Mouse (Mus musculus): ENCODE measurements at regions not wholly inside any gene's neighbourhood (a gene's known extent, or its start where the extent isn't known, plus 50 kb on each side); places are given as distances from the start of the nearest gene placed in this dataset.
"Not testable (repeated sequence)": the region's sequence is repeated elsewhere in the genome, so short reads cannot be mapped to it uniquely, and the experiment has no call there.

DNA sequence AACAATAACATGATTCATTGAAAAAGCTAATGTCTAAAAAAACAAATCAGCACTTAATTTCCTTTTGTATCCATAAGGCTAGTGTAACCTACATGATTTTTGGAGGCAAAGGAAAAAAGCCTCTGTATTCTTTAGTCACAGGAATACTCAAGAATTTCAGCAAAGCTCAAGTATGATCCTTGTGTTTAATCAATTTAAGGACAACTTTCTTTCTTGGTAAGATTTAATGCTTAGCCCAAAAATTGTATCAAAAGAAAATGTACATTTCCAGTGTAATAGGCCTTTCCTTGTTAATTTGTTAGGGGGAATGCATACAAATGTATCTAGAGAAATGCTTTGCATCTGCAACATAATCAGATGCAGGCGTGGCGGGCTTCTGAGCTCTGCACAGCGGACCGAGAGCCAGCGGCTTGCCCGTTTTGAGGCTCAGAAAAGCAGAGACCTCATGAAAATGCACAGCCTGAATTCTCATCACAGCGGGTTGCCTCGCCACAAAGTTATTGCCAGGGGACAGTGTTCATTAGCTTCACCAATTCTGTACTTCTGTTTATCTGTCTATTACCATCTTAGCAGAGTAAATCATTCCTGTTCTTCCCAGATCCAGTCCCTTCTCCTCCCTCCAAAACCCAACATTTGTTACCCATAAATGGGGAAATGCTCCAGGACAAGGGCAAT is 133.2 kb upstream of the Kiz start:
- no peaks in the 10 kb centered on the region for H3K27me3 ChIP-seq (ENCODE audit: control insufficient read depth, insufficient read depth, low read length)
- no peak overlapping the region for H3K4me3 ChIP-seq (ENCODE audit: low read depth, low read length)
- H3K27ac ChIP-seq (ENCODE audit: low read length), result no peak overlapping the region
- H3K36me3 ChIP-seq (ENCODE audit: control insufficient read depth, insufficient read depth, low read length), result no peaks in the 10 kb centered on the region
- peaks cover 3% of the 10 kb centered on the region; the same call in 1 of the 2 replicates for H3K4me1 ChIP-seq (ENCODE audit: control insufficient read depth, insufficient read depth, low read length)
- ATAC-seq (ENCODE audit: insufficient number of reproducible peaks, insufficient read depth, low FRiP score, low read depth), result no peak
- no peak overlapping the region for H3K9ac ChIP-seq (replicated peaks; ENCODE audit: low read depth, low read length)
- 43% methylated on average over 8 of the region's 8 CpGs for WGBS
- no peak overlapping the region for H3K4me2 ChIP-seq (replicated peaks; ENCODE audit: low read depth, low read length)
- no peaks in the 10 kb centered on the region for H3K9me3 ChIP-seq (ENCODE audit: control insufficient read depth, low read depth, low read length)

DNA sequence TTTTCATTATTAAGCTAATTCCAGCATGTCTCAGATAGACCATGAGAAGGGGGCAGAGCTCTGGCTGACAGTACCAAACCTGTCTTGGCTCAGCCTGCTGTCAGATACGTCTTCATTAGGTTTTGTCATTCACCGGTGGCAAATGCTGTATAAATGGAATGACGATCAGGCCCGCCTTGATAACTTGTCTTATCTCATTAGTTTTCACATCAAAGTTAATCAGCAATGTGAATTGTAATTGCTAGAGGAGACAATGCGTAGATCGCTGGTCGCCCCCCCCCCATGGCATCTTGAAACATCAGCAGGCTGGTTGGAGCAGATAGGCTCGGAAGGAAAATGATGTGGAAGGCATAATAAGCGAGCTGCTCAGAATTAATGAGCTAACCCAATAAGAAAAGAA is 132.5 kb upstream of the Kiz start:
- no peaks in the 10 kb centered on the region for H3K36me3 ChIP-seq (ENCODE audit: control insufficient read depth, insufficient read depth, low read length)
- no peak overlapping the region for H3K4me2 ChIP-seq (replicated peaks; ENCODE audit: low read depth, low read length)
- 49% methylated on average over 9 of the region's 9 CpGs for WGBS
- H3K4me3 ChIP-seq (ENCODE audit: low read depth, low read length), result no peak overlapping the region
- peaks cover 3% of the 10 kb centered on the region; the same call in 1 of the 2 replicates for H3K4me1 ChIP-seq (ENCODE audit: control insufficient read depth, insufficient read depth, low read length)
- no peaks in the 10 kb centered on the region for H3K27me3 ChIP-seq (ENCODE audit: control insufficient read depth, insufficient read depth, low read length)
- no peak for ATAC-seq (ENCODE audit: insufficient number of reproducible peaks, insufficient read depth, low FRiP score, low read depth)
- no peaks in the 10 kb centered on the region for H3K9me3 ChIP-seq (ENCODE audit: control insufficient read depth, low read depth, low read length)
- no peak overlapping the region for H3K27ac ChIP-seq (ENCODE audit: low read length)
- no peak overlapping the region for H3K9ac ChIP-seq (replicated peaks; ENCODE audit: low read depth, low read length)

DNA sequence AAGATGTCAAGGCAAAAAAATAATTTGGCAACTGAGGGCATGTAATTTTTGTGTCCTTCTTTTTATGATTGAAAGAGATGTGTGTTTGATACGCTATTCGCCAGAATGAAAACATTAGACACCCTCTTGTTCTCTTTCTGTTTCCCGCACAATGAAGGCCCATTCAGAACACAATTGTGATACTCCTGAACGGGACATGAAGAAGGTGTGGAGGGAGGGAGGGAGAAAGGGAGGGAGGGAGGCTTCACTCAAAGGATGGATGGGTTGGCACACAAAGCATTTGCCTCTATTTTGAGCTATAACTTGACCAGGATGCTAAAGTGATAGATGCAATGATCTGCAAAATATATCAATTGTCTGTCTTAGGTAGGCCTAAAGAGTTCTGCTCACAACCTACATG is 132.0 kb upstream of the Kiz start:
- no peaks in the 10 kb centered on the region for H3K36me3 ChIP-seq (ENCODE audit: control insufficient read depth, insufficient read depth, low read length)
- no peak overlapping the region for H3K9ac ChIP-seq (replicated peaks; ENCODE audit: low read depth, low read length)
- H3K27ac ChIP-seq (ENCODE audit: low read length), result no peak overlapping the region
- no peaks in the 10 kb centered on the region for H3K27me3 ChIP-seq (ENCODE audit: control insufficient read depth, insufficient read depth, low read length)
- H3K4me1 ChIP-seq (ENCODE audit: control insufficient read depth, insufficient read depth, low read length), result peaks cover 3% of the 10 kb centered on the region; the same call in 1 of the 2 replicates
- WGBS, result 82% methylated on average over 4 of the region's 4 CpGs
- H3K9me3 ChIP-seq (ENCODE audit: control insufficient read depth, low read depth, low read length), result no peaks in the 10 kb centered on the region
- no peak for ATAC-seq (ENCODE audit: insufficient number of reproducible peaks, insufficient read depth, low FRiP score, low read depth)
- H3K4me2 ChIP-seq (replicated peaks; ENCODE audit: low read depth, low read length), result no peak overlapping the region
- H3K4me3 ChIP-seq (ENCODE audit: low read depth, low read length), result no peak overlapping the region

DNA sequence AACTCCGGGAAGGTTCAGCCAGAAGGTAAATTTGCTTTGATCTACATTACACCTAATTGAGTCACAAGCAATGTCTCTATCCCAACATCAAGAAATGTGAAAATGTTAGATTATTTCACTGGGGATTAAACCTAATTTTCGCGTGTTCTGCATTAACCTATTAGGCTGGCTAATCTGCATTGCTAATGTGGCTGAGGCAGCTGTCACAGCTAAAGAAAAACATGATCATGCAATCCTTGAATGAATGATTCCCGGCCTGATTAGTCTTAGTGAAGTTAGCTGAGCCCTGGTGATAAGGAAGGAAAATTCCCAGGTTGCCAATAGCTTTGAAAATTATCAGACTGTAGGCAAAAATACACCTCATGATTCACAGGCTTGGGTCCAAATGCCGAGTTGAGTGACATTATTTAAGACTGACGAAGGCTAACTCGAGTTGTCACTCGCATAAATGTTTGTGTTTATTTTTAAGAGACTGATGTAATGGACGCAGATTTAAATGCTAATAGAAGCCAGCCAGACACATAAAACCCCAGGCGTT is 131.5 kb upstream of the Kiz start:
- Histone ChIP-seq H3K4me2 (replicated peaks; ENCODE audit: low read depth, low read length) (no peak overlapping the region), H3K9me3 (ENCODE audit: control insufficient read depth, low read depth, low read length) (no peaks in the 10 kb centered on the region), H3K27ac (ENCODE audit: low read length) (no peak overlapping the region), H3K4me3 (ENCODE audit: low read depth, low read length) (no peak overlapping the region), H3K27me3 (ENCODE audit: control insufficient read depth, insufficient read depth, low read length) (no peaks in the 10 kb centered on the region), H3K9ac (replicated peaks; ENCODE audit: low read depth, low read length) (no peak overlapping the region), H3K4me1 (ENCODE audit: control insufficient read depth, insufficient read depth, low read length) (peaks cover 3% of the 10 kb centered on the region; the same call in 1 of the 2 replicates), H3K36me3 (ENCODE audit: control insufficient read depth, insufficient read depth, low read length) (no peaks in the 10 kb centered on the region)
- 58% methylated on average over 10 of the region's 10 CpGs for WGBS
- no peak for ATAC-seq (ENCODE audit: insufficient number of reproducible peaks, insufficient read depth, low FRiP score, low read depth)

DNA sequence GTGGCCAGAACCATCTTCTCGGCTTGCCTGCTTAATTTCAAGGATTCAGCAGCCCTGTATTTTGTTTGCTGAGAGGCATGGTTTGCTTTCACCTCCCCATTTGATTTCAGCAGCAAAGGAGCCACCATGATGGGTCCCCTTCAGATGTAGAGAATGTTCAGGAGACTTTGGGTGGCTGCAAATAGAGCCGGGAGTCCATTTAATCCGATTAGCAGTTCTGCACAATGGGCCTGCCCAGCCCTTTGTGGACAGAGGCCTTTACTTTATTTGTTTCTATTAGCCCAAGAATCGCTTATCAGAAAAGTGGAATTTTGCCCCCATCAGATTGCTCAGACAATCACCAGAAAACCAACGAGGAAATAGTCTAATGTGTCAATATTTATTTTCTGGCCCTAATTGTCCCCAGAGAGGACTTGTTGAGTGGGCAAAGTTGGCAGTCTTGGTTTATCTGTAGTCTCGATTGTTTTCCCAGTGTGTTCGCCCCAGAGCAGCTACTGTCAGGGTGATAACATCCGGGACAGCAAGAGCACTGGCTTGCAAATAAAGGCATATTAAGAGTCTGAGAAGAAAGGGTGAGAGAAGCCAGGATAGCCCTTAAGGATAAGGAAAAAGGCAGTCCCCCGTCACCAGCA is 130.6 kb upstream of the Kiz start:
- Histone ChIP-seq H3K27me3 (ENCODE audit: control insufficient read depth, insufficient read depth, low read length) (no peaks in the 10 kb centered on the region), H3K4me1 (ENCODE audit: control insufficient read depth, insufficient read depth, low read length) (peaks cover 3% of the 10 kb centered on the region; the same call in 1 of the 2 replicates), H3K9me3 (ENCODE audit: control insufficient read depth, low read depth, low read length) (no peaks in the 10 kb centered on the region), H3K36me3 (ENCODE audit: control insufficient read depth, insufficient read depth, low read length) (no peaks in the 10 kb centered on the region), H3K4me2 (replicated peaks; ENCODE audit: low read depth, low read length) (no peak overlapping the region), H3K4me3 (ENCODE audit: low read depth, low read length) (no peak overlapping the region), H3K9ac (replicated peaks; ENCODE audit: low read depth, low read length) (no peak overlapping the region), H3K27ac (ENCODE audit: low read length) (no peak overlapping the region)
- ATAC-seq (ENCODE audit: insufficient number of reproducible peaks, insufficient read depth, low FRiP score, low read depth), result peak; percentile 71; the same call in 1 of the 2 replicates
- WGBS, result 48% methylated on average over 9 of the region's 9 CpGs

DNA sequence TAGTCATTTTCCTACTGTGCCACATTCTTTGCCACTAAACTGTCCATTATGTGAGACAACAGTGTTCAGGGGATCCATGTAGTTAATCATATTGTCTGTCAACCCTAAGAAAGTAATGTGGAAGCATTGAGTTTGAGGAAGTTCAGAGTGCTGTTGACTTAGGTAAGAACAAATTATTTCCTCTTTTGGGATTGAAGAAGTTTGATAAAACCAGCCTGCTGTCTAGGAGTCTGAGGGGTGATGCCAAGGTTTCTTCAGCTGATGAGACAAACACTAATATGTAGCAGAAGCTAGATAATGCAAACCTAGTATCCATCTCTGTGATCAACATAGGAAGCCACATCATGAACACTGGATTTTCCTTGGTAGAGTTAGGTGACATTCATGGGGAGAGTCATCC is 127.0 kb upstream of the Kiz start:
- Histone ChIP-seq H3K9me3 (ENCODE audit: control insufficient read depth, low read depth, low read length) (no peaks in the 10 kb centered on the region), H3K4me3 (ENCODE audit: low read depth, low read length) (no peak overlapping the region), H3K4me2 (replicated peaks; ENCODE audit: low read depth, low read length) (no peak overlapping the region), H3K9ac (replicated peaks; ENCODE audit: low read depth, low read length) (no peak overlapping the region), H3K27ac (ENCODE audit: low read length) (no peak overlapping the region), H3K4me1 (ENCODE audit: control insufficient read depth, insufficient read depth, low read length) (no peaks in the 10 kb centered on the region), H3K36me3 (ENCODE audit: control insufficient read depth, insufficient read depth, low read length) (no peaks in the 10 kb centered on the region), H3K27me3 (ENCODE audit: control insufficient read depth, insufficient read depth, low read length) (no peaks in the 10 kb centered on the region)
- ATAC-seq (ENCODE audit: insufficient number of reproducible peaks, insufficient read depth, low FRiP score, low read depth), result no peak

DNA sequence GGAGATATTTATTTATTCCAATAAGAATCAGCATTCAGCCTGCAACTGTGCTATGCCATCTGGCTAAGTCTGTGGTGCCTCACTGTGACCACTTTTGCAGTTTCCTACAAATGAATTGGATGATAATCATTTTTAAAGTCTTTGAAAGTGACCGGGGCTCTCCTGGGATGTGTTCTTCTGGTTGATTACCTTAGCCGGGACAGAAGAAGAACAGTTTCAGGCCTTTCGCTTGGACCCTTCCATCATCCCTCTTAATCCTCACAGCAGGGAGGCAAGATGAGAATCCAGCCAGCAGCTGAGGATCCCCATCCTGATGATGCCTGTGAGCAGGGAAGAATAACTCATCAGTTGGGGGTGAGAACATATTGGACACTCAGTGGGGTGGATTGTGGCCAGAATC is 124.6 kb upstream of the Kiz start:
- Histone ChIP-seq H3K27ac (ENCODE audit: low read length) (no peak overlapping the region), H3K9me3 (ENCODE audit: control insufficient read depth, low read depth, low read length) (no peaks in the 10 kb centered on the region), H3K4me2 (replicated peaks; ENCODE audit: low read depth, low read length) (no peak overlapping the region), H3K9ac (replicated peaks; ENCODE audit: low read depth, low read length) (no peak overlapping the region), H3K4me1 (ENCODE audit: control insufficient read depth, insufficient read depth, low read length) (no peaks in the 10 kb centered on the region), H3K36me3 (ENCODE audit: control insufficient read depth, insufficient read depth, low read length) (no peaks in the 10 kb centered on the region), H3K27me3 (ENCODE audit: control insufficient read depth, insufficient read depth, low read length) (no peaks in the 10 kb centered on the region), H3K4me3 (ENCODE audit: low read depth, low read length) (no peak overlapping the region)
- WGBS, result 85% methylated on average over 3 of the region's 3 CpGs
- ATAC-seq (ENCODE audit: insufficient number of reproducible peaks, insufficient read depth, low FRiP score, low read depth), result no peak

DNA sequence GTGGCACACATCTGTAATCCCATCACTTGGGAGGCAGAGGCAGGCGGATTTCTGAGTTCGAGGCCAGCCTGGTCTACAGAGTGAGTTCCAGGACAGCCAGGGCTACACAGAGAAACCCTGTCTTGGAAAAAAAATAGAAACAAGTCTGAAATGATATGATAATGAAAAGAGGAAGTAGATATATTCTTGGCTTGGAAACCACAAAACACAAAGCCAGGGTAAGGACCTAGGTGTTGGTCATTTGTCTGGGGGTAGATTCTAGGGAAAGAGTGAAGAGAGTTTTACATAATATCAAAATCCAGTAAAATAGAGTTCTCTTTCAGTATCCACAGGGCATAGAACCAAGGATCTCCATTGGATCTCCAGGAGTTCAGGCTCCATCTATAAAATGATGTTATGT is 122.8 kb upstream of the Kiz start:
- not testable (repeated sequence) for H3K4me1 ChIP-seq (ENCODE audit: control insufficient read depth, insufficient read depth, low read length); H3K36me3 ChIP-seq (ENCODE audit: control insufficient read depth, insufficient read depth, low read length); H3K4me2 ChIP-seq (replicated peaks; ENCODE audit: low read depth, low read length); H3K4me3 ChIP-seq (ENCODE audit: low read depth, low read length); H3K9ac ChIP-seq (replicated peaks; ENCODE audit: low read depth, low read length); ATAC-seq (ENCODE audit: insufficient number of reproducible peaks, insufficient read depth, low FRiP score, low read depth); H3K9me3 ChIP-seq (ENCODE audit: control insufficient read depth, low read depth, low read length); H3K27ac ChIP-seq (ENCODE audit: low read length); H3K27me3 ChIP-seq (ENCODE audit: control insufficient read depth, insufficient read depth, low read length)
- 61% methylated on average over 2 of the region's 2 CpGs for WGBS
